Mouse (Mus musculus): Measurements from ENCODE around the gene Rpl9.

GRCm38 (mm10) chr5:65401251-65401994, 10.2 kb upstream of the Rpl9 start:
- peak; percentile 51; the same call in 1 of the 2 replicates for TF ChIP-seq CTCF (IDR thresholded peaks at IDR 0.05; ENCODE audit: control insufficient read depth, insufficient read depth, insufficient replicate concordance, low read depth, low read length)
- no peak for TF ChIP-seq POLR2A (IDR thresholded peaks at IDR 0.05; ENCODE audit: control insufficient read depth, low read depth, low read length)
